Mouse (Mus musculus) urinary bladder, postnatal 4 days (tissue): ENCODE results near the gene Cd1d1.

Experiments used
- DNase-seq, 2 experiments: peaks; one replicate each; pipeline ENCODE4 v3.0.0; 2021 to 2022; ENCODE audit warnings: low spot score in 2 of 2

Cd1d1 gene

GRCm38 (mm10) chr3:86961395-86961669 lies 37.9 kb downstream of the Cd1d1 start:
- DNase-seq: no peak

- DNase-seq: no peak
Measured at GRCm38 (mm10) chr3:86960656-86961394, 38.4 kb downstream of the Cd1d1 start.

- DNase-seq: no peak
Measured at GRCm38 (mm10) chr3:86959088-86959487, 40.2 kb downstream of the Cd1d1 start.

GRCm38 (mm10) chr3:86955376-86955775 lies 43.9 kb downstream of the Cd1d1 start:
- no peak for DNase-seq

- no peak for DNase-seq
Measured at GRCm38 (mm10) chr3:86954521-86954920, 44.7 kb downstream of the Cd1d1 start.

GRCm38 (mm10) chr3:86953819-86954218 lies 45.4 kb downstream of the Cd1d1 start:
- DNase-seq: no peak

- DNase-seq: no peak
Measured at GRCm38 (mm10) chr3:86950652-86951051, 48.6 kb downstream of the Cd1d1 start.
